Mouse (Mus musculus) heart, embryonic 14.5 days (tissue): ENCODE measurements at regions not wholly inside any gene's neighbourhood (a gene's known extent, or its start where the extent isn't known, plus 50 kb on each side); places are given as distances from the start of the nearest gene placed in this dataset.

ENCODE experiments used
- ATAC-seq: fragments of 200-750 bp; cut with Nextera tagmentation; 2 replicates; pipeline ENCODE4 v1.8.0; 2017; ENCODE audit warnings: low read depth, moderate TSS enrichment; ENCODE audit not compliant: insufficient number of reproducible peaks, insufficient read depth, low FRiP score
- H3K27ac ChIP-seq, 2 experiments: fragments of 200-500 bp in 1 of 2; fragments of 300-500 bp in 1 of 2; sonication (generic) in 1 of 2; replicated peaks in 1 of 2; 2 replicates each; pipeline ENCODE4 v1.5.1; 2012 to 2014; ENCODE audit warnings: low read depth in 2 of 2, low read length in 2 of 2, control low read depth in 1 of 2, mild to moderate bottlenecking in 1 of 2, mixed read lengths in 1 of 2; ENCODE audit not compliant: control insufficient read depth in 1 of 2, insufficient read depth in 1 of 2
- H3K27me3 ChIP-seq: fragments of 300-500 bp; sonication (generic); 2 replicates; pipeline ENCODE4 v1.6.1; 2014; ENCODE audit warnings: mild to moderate bottlenecking, low read length, control low read depth; ENCODE audit not compliant: control insufficient read depth, insufficient read depth
- H3K36me3 ChIP-seq: fragments of 300-500 bp; sonication (generic); 2 replicates; pipeline ENCODE4 v1.6.1; 2014; ENCODE audit warnings: mild to moderate bottlenecking, control low read depth, low read length, mixed read lengths; ENCODE audit not compliant: control insufficient read depth, insufficient read depth
- H3K4me1 ChIP-seq, 2 experiments: fragments of 200-500 bp in 1 of 2; fragments of 300-500 bp in 1 of 2; sonication (generic) in 1 of 2; 2 replicates each; pipeline ENCODE4 v1.6.1; 2012 to 2014; ENCODE audit warnings: low read length in 2 of 2, control low read depth in 1 of 2, mixed read lengths in 1 of 2; ENCODE audit not compliant: control insufficient read depth in 2 of 2, insufficient read depth in 2 of 2
- H3K4me2 ChIP-seq: fragments of 300-500 bp; sonication (generic); 2 replicates; pipeline ENCODE4 v1.6.1; 2014; ENCODE audit warnings: mild to moderate bottlenecking, low read length
- H3K4me3 ChIP-seq, 2 experiments: fragments of 200-500 bp in 1 of 2; fragments of 300-500 bp in 1 of 2; sonication (generic) in 1 of 2; 2 replicates each; pipeline ENCODE4 v1.5.1; 2012 to 2014; ENCODE audit warnings: low read length in 2 of 2, mild to moderate bottlenecking in 2 of 2, control low read depth in 1 of 2, low read depth in 1 of 2, moderate library complexity in 1 of 2; ENCODE audit not compliant: control insufficient read depth in 1 of 2, insufficient read depth in 1 of 2
- H3K9ac ChIP-seq: fragments of 300-500 bp; sonication (generic); 2 replicates; pipeline ENCODE4 v1.6.1; 2014; ENCODE audit warnings: mild to moderate bottlenecking, low read length
- H3K9me3 ChIP-seq: fragments of 300-500 bp; sonication (generic); 2 replicates; pipeline ENCODE4 v1.6.1; 2016; ENCODE audit warnings: low read length, control low read depth; ENCODE audit not compliant: control insufficient read depth
- WGBS: fragments of 180-500 bp; shearing (Covaris S2); extraction: QIAGEN DNeasy Blood & Tissue Kit; methylation state at CpG from one replicate; pipeline ENCODE4 v1.1.7; 2014; 5-methylcytosine and 5-hydroxymethylcytosine counted together

GRCm38 (mm10) chr8:117946540-117946939 is 144.8 kb upstream of the Mphosph6 start:
- WGBS = 10% methylated on average over 3 of the region's 3 CpGs
- Histone ChIP-seq H3K4me1 (peaks cover 3 to 8% of the 10 kb centered on the region in 2 experiments), H3K9ac (no peak overlapping the region), H3K36me3 (no peaks in the 10 kb centered on the region), H3K27ac (no peak overlapping the region), H3K4me3 (no peak overlapping the region), H3K9me3 (no peaks in the 10 kb centered on the region), H3K27me3 (no peaks in the 10 kb centered on the region), H3K4me2 (no peak overlapping the region)
- ATAC-seq = no peak

- Histone ChIP-seq H3K27ac (no peak overlapping the region; a peak in 2 of 4 replicates), H3K4me2 (0 out of 2 replicates have a peak overlapping the region, but pooled peaks have one; percentile 3)
- peak; percentile 47; the same call in 1 of the 2 replicates for ATAC-seq
Observed at GRCm38 (mm10) chr8:117934566-117935094, 132.9 kb upstream of the Mphosph6 start.

GRCm38 (mm10) chr8:117930687-117931086 is 128.9 kb upstream of the Mphosph6 start:
- peaks cover 14 to 15% of the 10 kb centered on the region in 2 experiments for H3K4me1 ChIP-seq
- no peak overlapping the region for H3K4me3 ChIP-seq
- H3K27ac ChIP-seq = no peak overlapping the region
- no peak for ATAC-seq
- H3K36me3 ChIP-seq = no peaks in the 10 kb centered on the region
- H3K9me3 ChIP-seq = no peaks in the 10 kb centered on the region
- H3K4me2 ChIP-seq = no peak overlapping the region
- 65% methylated on average over 6 of the region's 6 CpGs for WGBS
- H3K27me3 ChIP-seq = no peaks in the 10 kb centered on the region
- no peak overlapping the region for H3K9ac ChIP-seq

More at GRCm38 (mm10) chr8:117934566-117935094, 132.9 kb upstream of the Mphosph6 start:
- Histone ChIP-seq H3K4me3 (no peak overlapping the region), H3K9me3 (no peaks in the 10 kb centered on the region), H3K27me3 (no peaks in the 10 kb centered on the region; the same call in 1 of the 2 replicates), H3K9ac (no peak overlapping the region), H3K4me1 (peaks cover 14 to 15% of the 10 kb centered on the region in 2 experiments), H3K36me3 (no peaks in the 10 kb centered on the region)
- WGBS = 89% methylated on average over 16 of the region's 16 CpGs

GRCm38 (mm10) chr8:117929606-117930005 is 127.9 kb upstream of the Mphosph6 start:
- no peak for ATAC-seq
- H3K4me2 ChIP-seq = no peak overlapping the region
- H3K4me3 ChIP-seq = no peak overlapping the region
- H3K9me3 ChIP-seq = no peaks in the 10 kb centered on the region
- H3K27ac ChIP-seq = no peak overlapping the region
- 80% methylated on average over 12 of the region's 12 CpGs for WGBS
- H3K9ac ChIP-seq = no peak overlapping the region
- no peaks in the 10 kb centered on the region for H3K36me3 ChIP-seq
- H3K27me3 ChIP-seq = no peaks in the 10 kb centered on the region
- peaks cover 9 to 11% of the 10 kb centered on the region in 2 experiments for H3K4me1 ChIP-seq

- ATAC-seq = no peak
- peak overlapping the region; percentile 29 for H3K4me2 ChIP-seq
- H3K4me3 ChIP-seq = no peak overlapping the region
- no peaks in the 10 kb centered on the region for H3K36me3 ChIP-seq
- H3K4me1 ChIP-seq = peaks cover 5 to 13% of the 10 kb centered on the region in 2 experiments; a peak in 3 of 4 replicates
- WGBS = 59% methylated on average over 6 of the region's 6 CpGs
- no peaks in the 10 kb centered on the region for H3K9me3 ChIP-seq
- H3K27me3 ChIP-seq = no peaks in the 10 kb centered on the region
- peak overlapping the region; percentile 5 to 24; a peak in 1 of 4 replicates for H3K27ac ChIP-seq
- H3K9ac ChIP-seq = no peak overlapping the region
Observed at GRCm38 (mm10) chr8:117923296-117923695, 121.6 kb upstream of the Mphosph6 start.

GRCm38 (mm10) chr8:117903052-117903451 is 101.3 kb upstream of the Mphosph6 start:
- H3K9ac ChIP-seq = no peak overlapping the region
- no peaks in the 10 kb centered on the region for H3K4me1 ChIP-seq
- H3K27me3 ChIP-seq = no peaks in the 10 kb centered on the region
- no peak overlapping the region for H3K4me2 ChIP-seq
- H3K9me3 ChIP-seq = peaks cover 4% of the 10 kb centered on the region; the same call in 1 of the 2 replicates
- H3K36me3 ChIP-seq = no peaks in the 10 kb centered on the region
- ATAC-seq = no peak
- 43% methylated on average over 8 of the region's 8 CpGs for WGBS
- no peak overlapping the region for H3K27ac ChIP-seq
- H3K4me3 ChIP-seq = no peak overlapping the region

GRCm38 (mm10) chr8:117899892-117900291 is 98.1 kb upstream of the Mphosph6 start:
- no peaks in the 10 kb centered on the region for H3K36me3 ChIP-seq
- peaks cover 4% of the 10 kb centered on the region; the same call in 1 of the 2 replicates for H3K9me3 ChIP-seq
- no peaks in the 10 kb centered on the region for H3K27me3 ChIP-seq
- H3K9ac ChIP-seq = no peak overlapping the region
- no peak for ATAC-seq
- no peak overlapping the region for H3K27ac ChIP-seq
- H3K4me1 ChIP-seq = no peaks in the 10 kb centered on the region
- no peak overlapping the region for H3K4me3 ChIP-seq
- H3K4me2 ChIP-seq = no peak overlapping the region

GRCm38 (mm10) chr8:117898015-117898414 is 96.3 kb upstream of the Mphosph6 start:
- Histone ChIP-seq H3K36me3 (no peaks in the 10 kb centered on the region), H3K4me3 (no peak overlapping the region), H3K9me3 (peaks cover 4% of the 10 kb centered on the region; the same call in 1 of the 2 replicates), H3K4me1 (no peaks in the 10 kb centered on the region), H3K4me2 (no peak overlapping the region), H3K9ac (no peak overlapping the region), H3K27me3 (no peaks in the 10 kb centered on the region), H3K27ac (no peak overlapping the region)
- 72% methylated on average over 5 of the region's 5 CpGs for WGBS
- no peak for ATAC-seq
